Mouse (Mus musculus): ENCODE results near the gene Vmn2r114.
"Not testable (repeated sequence)": the region's sequence is repeated elsewhere in the genome, so short reads cannot be mapped to it uniquely, and the experiment has no call there.

Gene Vmn2r114

GRCm38 (mm10) chr17:23312437-23312836 lies at the start of gene Vmn2r114:
Gene Vmn2r114, minus strand, starts transcription at chr17:23312537.
- DNase-seq (ENCODE audit: low read depth, low spot score): not testable (repeated sequence)

GRCm38 (mm10) chr17:23351644-23352043 lies 39.3 kb upstream of the Vmn2r114 start:
- DNase-seq (ENCODE audit: low read depth, low spot score): no peak

GRCm38 (mm10) chr17:23343441-23343840 lies 31.1 kb upstream of the Vmn2r114 start, which contains the start of gene Vmn2r115:
Gene Vmn2r115, plus strand, starts transcription at chr17:23343741.
- DNase-seq (ENCODE audit: low read depth, low spot score): not testable (repeated sequence)

GRCm38 (mm10) chr17:23330657-23331056 lies 18.3 kb upstream of the Vmn2r114 start:
- no peak for DNase-seq (ENCODE audit: low read depth, low spot score)

All from retina, adult 2 months (tissue).